Mouse (Mus musculus): ENCODE measurements around the gene Col25a1. TPM values are rescaled to one million over a fixed set of nuclear protein-coding genes. Genes with fewer than 3 reads are reported as not detected.

Gene Col25a1
- polyA plus RNA-seq, 1 experiment = 0.85 TPM

DNA sequence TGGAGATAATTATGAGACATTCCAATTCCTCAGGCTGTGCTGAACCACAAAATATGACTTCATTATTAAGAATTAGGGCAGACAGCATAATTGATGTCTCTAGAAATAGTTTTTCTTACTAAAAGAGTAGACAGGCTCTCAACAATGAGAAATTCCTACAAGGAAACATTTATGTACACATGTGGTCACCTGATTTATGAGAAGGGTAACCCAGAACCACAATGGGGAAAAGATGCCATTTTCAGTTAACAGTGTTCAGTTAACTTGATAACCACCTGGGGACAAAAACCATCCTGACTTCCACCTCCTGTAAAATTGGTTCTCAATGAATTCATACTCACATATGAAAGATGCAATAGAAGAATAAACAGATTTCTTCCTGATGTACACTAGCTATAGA lies 305.7 kb downstream of the Col25a1 start:
- Histone ChIP-seq H3K27ac (ENCODE audit: insufficient read depth, low read length) (no peak overlapping the region), H3K27me3 (ENCODE audit: control insufficient read depth, insufficient read depth, low read length, poor library complexity, severe bottlenecking) (no peaks in the 10 kb centered on the region; the same call in 1 of the 2 replicates), H3K9ac (ENCODE audit: low read depth, poor library complexity, severe bottlenecking) (no peak overlapping the region), H3K36me3 (ENCODE audit: control insufficient read depth, insufficient read depth, low read length, poor library complexity, severe bottlenecking) (no peaks in the 10 kb centered on the region), H3K4me3 (ENCODE audit: low read depth, low read length) (no peak overlapping the region), H3K9me3 (replicated peaks; ENCODE audit: control insufficient read depth, insufficient read depth, low read length, poor library complexity, severe bottlenecking) (no peaks in the 10 kb centered on the region), H3K4me1 (ENCODE audit: control insufficient read depth, insufficient read depth, low read length) (no peaks in the 10 kb centered on the region)
- TF ChIP-seq EP300 (IDR thresholded peaks at IDR 0.05; ENCODE audit: insufficient read depth, low read depth, low read length) = no peak
- TF ChIP-seq CTCF (IDR thresholded peaks at IDR 0.05; ENCODE audit: low read depth, low read length) = no peak
- TF ChIP-seq POLR2A (IDR thresholded peaks at IDR 0.05; ENCODE audit: insufficient read depth, low read length) = no peak

DNA sequence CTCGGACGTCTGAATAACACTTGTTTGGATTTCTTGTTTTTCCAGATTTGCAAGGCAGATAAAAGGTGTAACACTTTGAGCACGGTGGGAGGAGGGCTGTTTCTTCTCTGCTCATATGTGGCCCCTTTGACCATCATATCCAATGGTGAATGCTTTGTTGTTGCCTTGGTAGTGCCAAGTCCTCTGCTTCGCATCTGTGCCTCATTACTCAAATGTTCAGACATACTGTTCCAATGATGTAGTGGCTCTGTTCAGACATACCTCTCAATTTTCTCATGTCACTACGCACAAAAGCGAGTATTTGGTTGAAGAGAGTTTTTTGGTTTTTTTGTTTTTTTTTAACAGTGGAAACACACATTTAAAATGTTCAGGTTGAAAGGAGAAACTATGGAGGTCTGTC lies 308.5 kb downstream of the Col25a1 start:
- no peaks in the 10 kb centered on the region for H3K36me3 ChIP-seq (ENCODE audit: control insufficient read depth, insufficient read depth, low read length, poor library complexity, severe bottlenecking)
- no peak overlapping the region for H3K9ac ChIP-seq (ENCODE audit: low read depth, poor library complexity, severe bottlenecking)
- H3K27me3 ChIP-seq (ENCODE audit: control insufficient read depth, insufficient read depth, low read length, poor library complexity, severe bottlenecking) = no peaks in the 10 kb centered on the region; the same call in 1 of the 2 replicates
- TF ChIP-seq EP300 (IDR thresholded peaks at IDR 0.05; ENCODE audit: insufficient read depth, low read depth, low read length) (no peak), POLR2A (IDR thresholded peaks at IDR 0.05; ENCODE audit: insufficient read depth, low read length) (no peak), CTCF (IDR thresholded peaks at IDR 0.05; ENCODE audit: low read depth, low read length) (no peak)
- H3K4me1 ChIP-seq (ENCODE audit: control insufficient read depth, insufficient read depth, low read length) = no peaks in the 10 kb centered on the region
- no peak overlapping the region for H3K4me3 ChIP-seq (ENCODE audit: low read depth, low read length)
- no peak overlapping the region for H3K27ac ChIP-seq (ENCODE audit: insufficient read depth, low read length)
- H3K9me3 ChIP-seq (replicated peaks; ENCODE audit: control insufficient read depth, insufficient read depth, low read length, poor library complexity, severe bottlenecking) = no peaks in the 10 kb centered on the region

DNA sequence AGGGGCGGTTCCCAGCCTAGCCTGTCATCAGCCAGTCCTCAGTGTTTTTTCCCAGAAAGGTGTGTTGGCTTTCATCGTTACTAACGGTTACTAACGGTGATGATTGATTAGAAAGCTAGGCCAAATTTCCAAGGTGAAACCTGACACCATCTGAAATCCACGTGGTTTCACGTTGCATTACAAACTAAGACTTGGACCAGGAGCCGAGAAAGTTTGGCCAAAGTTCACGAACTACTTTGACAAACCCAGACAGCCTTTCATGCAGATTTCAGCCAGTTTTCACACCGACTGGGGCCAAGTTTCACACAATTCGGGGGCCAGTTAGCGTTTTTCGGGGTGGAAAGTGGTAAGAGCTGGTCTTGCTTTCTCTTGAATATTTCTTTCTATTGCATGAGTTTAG lies 309.4 kb downstream of the Col25a1 start:
- Histone ChIP-seq H3K9ac (ENCODE audit: low read depth, poor library complexity, severe bottlenecking) (no peak overlapping the region), H3K27me3 (ENCODE audit: control insufficient read depth, insufficient read depth, low read length, poor library complexity, severe bottlenecking) (no peaks in the 10 kb centered on the region; the same call in 1 of the 2 replicates), H3K27ac (ENCODE audit: insufficient read depth, low read length) (no peak overlapping the region), H3K36me3 (ENCODE audit: control insufficient read depth, insufficient read depth, low read length, poor library complexity, severe bottlenecking) (no peaks in the 10 kb centered on the region), H3K4me3 (ENCODE audit: low read depth, low read length) (no peak overlapping the region), H3K9me3 (replicated peaks; ENCODE audit: control insufficient read depth, insufficient read depth, low read length, poor library complexity, severe bottlenecking) (no peaks in the 10 kb centered on the region), H3K4me1 (ENCODE audit: control insufficient read depth, insufficient read depth, low read length) (no peaks in the 10 kb centered on the region)
- TF ChIP-seq EP300 (IDR thresholded peaks at IDR 0.05; ENCODE audit: insufficient read depth, low read depth, low read length) (no peak), POLR2A (IDR thresholded peaks at IDR 0.05; ENCODE audit: insufficient read depth, low read length) (no peak), CTCF (IDR thresholded peaks at IDR 0.05; ENCODE audit: low read depth, low read length) (no peak)

DNA sequence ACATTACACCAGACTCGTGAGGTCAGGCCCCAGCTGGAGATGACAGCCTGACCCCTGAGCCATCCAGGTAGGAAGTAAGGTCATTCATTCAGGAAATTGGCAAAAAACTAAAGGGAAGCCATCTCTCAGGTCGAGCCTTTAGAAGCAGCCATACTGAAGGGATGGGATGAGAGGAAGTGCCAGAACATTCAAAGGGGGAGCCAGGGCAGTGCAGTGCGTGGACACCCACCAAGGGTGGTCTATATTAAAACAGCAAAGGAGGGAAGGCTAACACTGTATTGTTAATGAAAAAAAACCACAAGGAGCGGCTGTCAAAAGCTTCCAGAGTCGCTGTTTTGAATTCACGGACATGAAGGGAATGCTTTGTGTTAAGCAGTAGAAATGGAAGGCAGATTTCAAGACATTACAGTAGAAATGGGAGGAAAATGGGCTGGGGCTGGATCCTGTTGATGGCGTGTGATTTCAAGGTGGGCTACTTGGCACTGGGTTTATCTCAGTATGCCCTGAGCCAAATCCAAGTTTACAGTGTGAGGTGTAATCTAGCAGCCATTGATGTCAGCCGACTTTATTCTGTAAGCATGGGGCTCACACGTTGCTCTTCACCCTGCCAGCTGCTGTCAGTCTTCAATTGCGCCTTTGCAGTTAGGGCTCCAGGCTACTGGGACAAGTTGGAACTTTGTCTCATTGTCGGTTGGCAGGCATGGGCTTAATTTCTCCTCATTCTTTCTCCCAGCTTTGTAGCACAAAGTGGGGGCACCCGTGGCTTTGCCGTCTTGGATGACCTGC lies 312.7 kb downstream of the Col25a1 start:
- H3K9ac ChIP-seq (ENCODE audit: low read depth, poor library complexity, severe bottlenecking) = no peak overlapping the region
- no peak for TF ChIP-seq POLR2A (IDR thresholded peaks at IDR 0.05; ENCODE audit: insufficient read depth, low read length)
- no peak for TF ChIP-seq EP300 (IDR thresholded peaks at IDR 0.05; ENCODE audit: insufficient read depth, low read depth, low read length)
- no peak for TF ChIP-seq CTCF (IDR thresholded peaks at IDR 0.05; ENCODE audit: low read depth, low read length)
- no peaks in the 10 kb centered on the region for H3K36me3 ChIP-seq (ENCODE audit: control insufficient read depth, insufficient read depth, low read length, poor library complexity, severe bottlenecking)
- H3K27ac ChIP-seq (ENCODE audit: insufficient read depth, low read length) = no peak overlapping the region
- H3K4me3 ChIP-seq (ENCODE audit: low read depth, low read length) = no peak overlapping the region
- H3K9me3 ChIP-seq (replicated peaks; ENCODE audit: control insufficient read depth, insufficient read depth, low read length, poor library complexity, severe bottlenecking) = no peaks in the 10 kb centered on the region
- H3K4me1 ChIP-seq (ENCODE audit: control insufficient read depth, insufficient read depth, low read length) = no peaks in the 10 kb centered on the region
- H3K27me3 ChIP-seq (ENCODE audit: control insufficient read depth, insufficient read depth, low read length, poor library complexity, severe bottlenecking) = no peaks in the 10 kb centered on the region

DNA sequence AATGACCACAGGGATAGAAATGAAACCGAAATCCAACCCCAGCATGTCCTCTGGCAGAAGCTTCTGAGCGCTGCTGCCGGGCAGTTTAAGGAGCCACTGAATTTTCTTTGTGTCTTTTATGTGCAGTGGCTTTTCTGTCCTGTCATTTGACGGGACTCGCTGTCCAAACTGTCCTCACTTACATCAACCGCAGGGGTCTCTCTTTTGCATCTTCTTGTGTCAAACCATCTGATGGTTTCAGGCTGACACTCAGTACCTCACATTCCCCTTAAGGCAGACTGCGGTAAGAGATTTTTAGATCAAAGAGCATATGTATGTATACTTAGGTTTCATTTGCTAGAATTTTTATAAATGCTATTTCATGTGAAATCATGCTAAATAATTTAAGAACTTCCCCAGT lies 318.6 kb downstream of the Col25a1 start:
- Histone ChIP-seq H3K4me3 (ENCODE audit: low read depth, low read length) (no peak overlapping the region), H3K4me1 (ENCODE audit: control insufficient read depth, insufficient read depth, low read length) (no peaks in the 10 kb centered on the region), H3K27me3 (ENCODE audit: control insufficient read depth, insufficient read depth, low read length, poor library complexity, severe bottlenecking) (no peaks in the 10 kb centered on the region), H3K36me3 (ENCODE audit: control insufficient read depth, insufficient read depth, low read length, poor library complexity, severe bottlenecking) (no peaks in the 10 kb centered on the region), H3K9ac (ENCODE audit: low read depth, poor library complexity, severe bottlenecking) (no peak overlapping the region), H3K9me3 (replicated peaks; ENCODE audit: control insufficient read depth, insufficient read depth, low read length, poor library complexity, severe bottlenecking) (no peaks in the 10 kb centered on the region), H3K27ac (ENCODE audit: insufficient read depth, low read length) (no peak overlapping the region)
- TF ChIP-seq EP300 (IDR thresholded peaks at IDR 0.05; ENCODE audit: insufficient read depth, low read depth, low read length) = no peak
- no peak for TF ChIP-seq POLR2A (IDR thresholded peaks at IDR 0.05; ENCODE audit: insufficient read depth, low read length)
- no peak for TF ChIP-seq CTCF (IDR thresholded peaks at IDR 0.05; ENCODE audit: low read depth, low read length)

DNA sequence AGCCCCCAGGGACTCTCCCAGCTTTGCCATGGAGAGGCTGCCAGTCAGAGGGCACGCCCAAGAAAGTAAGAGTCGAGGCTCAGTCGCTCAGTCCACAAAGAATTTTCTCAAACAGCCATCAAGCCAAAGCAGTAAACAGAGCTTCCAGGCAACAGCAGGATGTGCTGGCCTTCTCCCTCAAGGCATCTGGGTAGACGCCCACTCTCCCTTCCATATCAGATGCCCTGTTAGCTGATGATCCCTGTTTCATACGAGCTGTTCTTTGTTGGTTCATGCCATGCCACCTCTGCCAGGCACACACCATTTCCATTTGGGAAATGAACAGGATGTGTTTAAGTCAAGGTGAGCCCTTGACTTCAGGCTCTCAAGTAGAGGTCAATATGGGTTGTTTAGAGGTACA lies 334.1 kb downstream of the Col25a1 start:
- no peak overlapping the region for H3K4me3 ChIP-seq (ENCODE audit: low read depth, low read length)
- H3K4me1 ChIP-seq (ENCODE audit: control insufficient read depth, insufficient read depth, low read length) = no peaks in the 10 kb centered on the region
- no peaks in the 10 kb centered on the region for H3K36me3 ChIP-seq (ENCODE audit: control insufficient read depth, insufficient read depth, low read length, poor library complexity, severe bottlenecking)
- H3K9me3 ChIP-seq (replicated peaks; ENCODE audit: control insufficient read depth, insufficient read depth, low read length, poor library complexity, severe bottlenecking) = no peaks in the 10 kb centered on the region
- no peak for TF ChIP-seq POLR2A (IDR thresholded peaks at IDR 0.05; ENCODE audit: insufficient read depth, low read length)
- no peak for TF ChIP-seq CTCF (IDR thresholded peaks at IDR 0.05; ENCODE audit: low read depth, low read length)
- TF ChIP-seq EP300 (IDR thresholded peaks at IDR 0.05; ENCODE audit: insufficient read depth, low read depth, low read length) = no peak
- no peaks in the 10 kb centered on the region for H3K27me3 ChIP-seq (ENCODE audit: control insufficient read depth, insufficient read depth, low read length, poor library complexity, severe bottlenecking)
- no peak overlapping the region for H3K9ac ChIP-seq (ENCODE audit: low read depth, poor library complexity, severe bottlenecking)
- no peak overlapping the region for H3K27ac ChIP-seq (ENCODE audit: insufficient read depth, low read length)

Measured in ES-Bruce4 (cell line).